Mouse (Mus musculus) cerebellum, adult 2 months (tissue): ENCODE measurements around the gene Cebpzos. TPM values are rescaled to one million over a fixed set of nuclear protein-coding genes. Genes with fewer than 3 reads are reported as not detected.
A peak's percentile ranks its signal among the peaks of the same experiment; 100 is the strongest.

ENCODE experiments used
- DNase-seq, 2 experiments: peaks; one replicate each; pipeline ENCODE4 v3.0.0; 2021
- H3K27ac ChIP-seq: fragments of 200-500 bp; 2 replicates; pipeline ENCODE4 v1.5.1; 2012; ENCODE audit warnings: low read length, control low read depth, inconsistent platforms; ENCODE audit not compliant: insufficient read depth
- H3K27me3 ChIP-seq: fragments of 200-500 bp; 2 replicates; pipeline ENCODE4 v1.6.1; 2012; ENCODE audit warnings: inconsistent platforms, mild to moderate bottlenecking, low read length, moderate library complexity; ENCODE audit not compliant: control insufficient read depth, insufficient read depth
- H3K4me1 ChIP-seq: fragments of 200-500 bp; 2 replicates; pipeline ENCODE4 v1.6.1; 2011; ENCODE audit warnings: low read length; ENCODE audit not compliant: control insufficient read depth, insufficient read depth
- H3K4me3 ChIP-seq: fragments of 200-500 bp; replicated peaks from 2 replicates; pipeline ENCODE3; 2011; ENCODE audit warnings: mild to moderate bottlenecking, low read depth, low read length, control low read depth; ENCODE audit not compliant: insufficient read depth
- CTCF ChIP-seq: fragments of 200-500 bp; IDR thresholded peaks from 2 replicates; pipeline ENCODE4 v1.5.1; 2011; ENCODE audit warnings: low read depth, mild to moderate bottlenecking, control low read depth, low read length, moderate library complexity, borderline replicate concordance; ENCODE audit not compliant: insufficient read depth
- POLR2A ChIP-seq: fragments of 200-500 bp; IDR thresholded peaks from 2 replicates; pipeline ENCODE4 v1.6.1; 2011; ENCODE audit warnings: low read length, control low read depth, borderline replicate concordance; ENCODE audit not compliant: insufficient read depth
- WGBS: fragments of 180-500 bp; shearing (Covaris S2); methylation state at CpG from one replicate; pipeline ENCODE4 v1.1.7; 2018; 5-methylcytosine and 5-hydroxymethylcytosine counted together
- polyA plus RNA-seq: library from polyadenylated mRNA; depleted of rRNA; stranded (reverse); fragments of >200 nt; gene quantifications from 2 replicates; pipeline ENCODE4 v1.2.3, GENCODE M21; 2012

Gene Cebpzos
- polyA plus RNA-seq, 1 experiment = 53.4 TPM

- Histone ChIP-seq H3K27ac (no peak overlapping the region), H3K4me1 (no peaks in the 10 kb centered on the region; the same call in 1 of the 2 replicates), H3K4me3 (no peak overlapping the region), H3K27me3 (no peaks in the 10 kb centered on the region)
- TF ChIP-seq POLR2A (no peak), CTCF (no peak)
- 13% methylated on average over 3 of the region's 3 CpGs for WGBS
- DNase-seq = peak; percentile 36
These were observed 27.1 kb upstream of the Cebpzos start for GRCm38 (mm10) chr17:78889184-78889583.

- H3K27me3 ChIP-seq = no peaks in the 10 kb centered on the region
- no peak for DNase-seq
- no peak overlapping the region for H3K27ac ChIP-seq
- no peaks in the 10 kb centered on the region; the same call in 1 of the 2 replicates for H3K4me1 ChIP-seq
- TF ChIP-seq POLR2A (no peak), CTCF (no peak)
- 76% methylated on average over 9 of the region's 9 CpGs for WGBS
- H3K4me3 ChIP-seq = no peak overlapping the region
These were observed 25.3 kb upstream of the Cebpzos start for GRCm38 (mm10) chr17:78891020-78891419.

- DNase-seq = no peak
- H3K27me3 ChIP-seq = no peaks in the 10 kb centered on the region
- no peaks in the 10 kb centered on the region for H3K4me1 ChIP-seq
- no peak overlapping the region for H3K27ac ChIP-seq
- no peak overlapping the region for H3K4me3 ChIP-seq
- TF ChIP-seq CTCF (no peak), POLR2A (no peak)
- 66% methylated on average over 7 of the region's 7 CpGs for WGBS
These were observed 21.3 kb upstream of the Cebpzos start for GRCm38 (mm10) chr17:78894991-78895390.

- 3% methylated on average over 8 of the region's 8 CpGs for WGBS
- DNase-seq = peak in 1 of 2 experiments; percentile 14
- TF ChIP-seq POLR2A (no peak), CTCF (no peak)
- Histone ChIP-seq H3K4me3 (no peak overlapping the region), H3K4me1 (no peaks in the 10 kb centered on the region), H3K27me3 (no peaks in the 10 kb centered on the region), H3K27ac (no peak overlapping the region)
These were observed 20.9 kb upstream of the Cebpzos start for GRCm38 (mm10) chr17:78895394-78895793.

GRCm38 (mm10) chr17:78903158-78903557, 13.1 kb upstream of the Cebpzos start:
- DNase-seq = no peak
- Histone ChIP-seq H3K27ac (no peak overlapping the region), H3K4me1 (no peaks in the 10 kb centered on the region), H3K4me3 (no peak overlapping the region), H3K27me3 (no peaks in the 10 kb centered on the region)
- 86% methylated on average over 2 of the region's 2 CpGs for WGBS
- TF ChIP-seq CTCF (no peak), POLR2A (no peak)

- no peaks in the 10 kb centered on the region for H3K27me3 ChIP-seq
- no peak within 1 kb of the TSS for H3K4me3 ChIP-seq
- DNase-seq = no peak
- TF ChIP-seq POLR2A (no peak), CTCF (no peak)
- WGBS = 86% methylated on average over 5 of the region's 5 CpGs
- H3K27ac ChIP-seq = no peak within 1 kb of the TSS
- H3K4me1 ChIP-seq = no peaks in the 10 kb centered on the region
These were observed 9.4 kb upstream of the Cebpzos start, which contains the start of gene Sult6b1 for GRCm38 (mm10) chr17:78906892-78907291. TSS of gene Sult6b1 (minus strand) at chr17:78906992.

- TF ChIP-seq CTCF (no peak), POLR2A (no peak)
- Histone ChIP-seq H3K4me3 (no peak overlapping the region), H3K27ac (no peak overlapping the region), H3K27me3 (no peaks in the 10 kb centered on the region), H3K4me1 (no peaks in the 10 kb centered on the region)
- no peak for DNase-seq
- 61% methylated on average over 2 of the region's 2 CpGs for WGBS
These were observed 6.9 kb upstream of the Cebpzos start for GRCm38 (mm10) chr17:78909374-78909773.

GRCm38 (mm10) chr17:78912861-78913281, 3.4 kb upstream of the Cebpzos start:
- H3K4me3 ChIP-seq = peak overlapping the region; percentile 77
- H3K27ac ChIP-seq = no peak overlapping the region
- peaks cover 5% of the 10 kb centered on the region; the same call in 1 of the 2 replicates for H3K4me1 ChIP-seq
- no peak for TF ChIP-seq POLR2A
- TF ChIP-seq CTCF = no peak
- WGBS = 18% methylated on average over 6 of the region's 6 CpGs
- H3K27me3 ChIP-seq = no peaks in the 10 kb centered on the region
- DNase-seq = peak; percentile 48 to 59
